27 mouse cellular contexts compared by ENCODE assay signal in the genomic region with DNA sequence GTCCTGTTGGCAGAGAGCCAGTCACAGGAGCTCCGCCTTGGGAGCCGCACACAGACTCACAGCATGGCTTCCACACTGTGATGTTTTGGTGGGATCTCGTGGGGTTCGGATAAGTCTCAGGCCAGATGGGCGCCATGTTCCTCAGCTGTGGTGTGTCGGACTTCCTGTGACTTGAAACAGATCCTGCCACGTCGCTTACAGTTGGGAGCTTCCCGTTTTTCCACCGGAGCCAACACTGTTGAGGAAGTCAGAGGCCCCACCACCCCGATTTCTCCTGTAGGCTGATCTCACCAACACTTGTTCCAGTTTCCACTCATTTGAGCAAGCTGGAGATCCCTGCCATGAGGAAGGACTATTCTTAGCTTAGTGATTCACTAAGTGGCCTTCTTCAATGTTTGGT. TPM values are rescaled to one million over a fixed set of nuclear protein-coding genes. Genes with fewer than 3 reads are reported as not detected.
"Had no signal": no experiment of that assay in that cellular context is flagged by ENCODE, and none has a peak within 500 bp of the region (broad histone marks: within the 10 kb centered on the region; RNA-seq: fewer than 3 reads in every experiment).

No protein-coding gene starts in this region.

- H3K9ac ChIP-seq: kidney, embryonic 15.5 days; limb, embryonic 12.5 days; limb, embryonic 15.5 days; liver, embryonic 14.5 days; liver, postnatal 0 days; lung, embryonic 15.5 days had no signal

- H3K36me3 ChIP-seq: lung, embryonic 15.5 days had no signal

- H3K9me3 ChIP-seq: kidney, embryonic 15.5 days; limb, embryonic 15.5 days; lung, embryonic 15.5 days had no signal

- H3K4me3 ChIP-seq: kidney, embryonic 15.5 days; limb, embryonic 12.5 days; limb, embryonic 15.5 days; lung, embryonic 15.5 days had no signal

- H3K27me3 ChIP-seq: kidney, embryonic 15.5 days; limb, embryonic 12.5 days; limb, embryonic 15.5 days; lung, embryonic 15.5 days had no signal

- H3K4me2 ChIP-seq: kidney, embryonic 15.5 days; limb, embryonic 12.5 days; limb, embryonic 15.5 days; liver, embryonic 11.5 days; lung, embryonic 15.5 days; midbrain, embryonic 11.5 days had no signal

- H3K4me1 ChIP-seq: limb, embryonic 15.5 days had no signal

- H3K27ac ChIP-seq: kidney, embryonic 15.5 days; limb, embryonic 12.5 days; limb, embryonic 15.5 days; liver, embryonic 14.5 days; lung, embryonic 15.5 days; stomach, postnatal 0 days had no signal

- DNase-seq: kidney, adult 11 months; kidney, adult 8-10 months; kidney, postnatal 10 days; kidney, postnatal 36 days; left cerebral cortex, postnatal 4 days; liver, postnatal 0 days; midbrain, embryonic 14.5 days; right cerebral cortex, postnatal 4 days; thymus, adult 2 months; thymus, postnatal 14 days; thymus, postnatal 4 days had no signal

- ATAC-seq: liver, postnatal 0 days had no signal

RNA-seq across cellular contexts. Expression of a gene that starts 55.7 kb away (rescaled TPM):
- total RNA-seq: layer of hippocampus, adult 18-20 months; layer of hippocampus, postnatal 14 days; left cerebral cortex, adult 8-10 months; left cerebral cortex, postnatal 14 days; left cerebral cortex, postnatal 4 days; megakaryocyte-erythroid progenitor cell, adult 5-6 weeks; midbrain, postnatal 0 days had no signal
- polyA plus RNA-seq: kidney, embryonic 15.5 days; limb, embryonic 12.5 days; liver, embryonic 11.5 days; liver, embryonic 14.5 days; liver, postnatal 0 days; midbrain, embryonic 11.5 days; midbrain, embryonic 14.5 days; neural tube, embryonic 11.5 days; neural tube, embryonic 14.5 days; stomach, postnatal 0 days; thymus, adult 2 months had no signal
